8 mouse cellular contexts compared by ENCODE assay signal in the genomic region with DNA sequence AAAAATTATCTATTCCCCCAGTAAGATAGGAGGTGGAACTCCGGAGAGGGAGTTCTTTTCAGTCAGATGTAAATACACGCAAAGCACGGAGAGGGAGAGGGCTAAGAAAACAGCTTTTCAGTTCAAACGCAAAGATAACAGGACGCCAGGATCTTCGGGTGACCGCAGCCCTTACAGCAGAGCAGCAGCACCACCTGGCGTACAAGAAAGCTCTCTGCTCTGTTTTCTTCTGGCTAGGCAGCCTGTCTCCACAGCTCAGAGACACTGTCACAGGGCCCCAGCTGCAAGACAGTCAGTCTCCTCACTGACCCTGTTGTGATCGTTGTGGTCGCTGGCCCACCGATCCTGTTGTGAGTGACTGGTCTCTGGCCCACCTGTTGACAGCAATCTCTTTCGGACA. TPM values are rescaled to one million over a fixed set of nuclear protein-coding genes. Genes with fewer than 3 reads are reported as not detected.
DNase-seq lines count a peak whose midpoint lies in the region; ATAC-seq and TF ChIP-seq lines count a peak whose summit lies in the region.

No protein-coding gene starts in this region.

- H3K27me3 ChIP-seq in E14TG2a.4 (ENCODE audit: insufficient read depth, low read length) = no peaks in the 10 kb centered on the region
- peaks cover 16% of the 10 kb centered on the region for H3K27me3 ChIP-seq in forebrain, embryonic 16.5 days (replicated peaks; ENCODE audit: control insufficient read depth, insufficient read depth, low read length)

- DNase-seq in heart, postnatal 36 days = peak; percentile 70 to 71
- DNase-seq in layer of hippocampus, adult 18-20 months (ENCODE audit: low spot score in 2 of 2) = peak; percentile 30 to 67
- DNase-seq in lung, adult 2 months = peak; percentile 53
- DNase-seq in thymus, adult 18-20 months = peak; percentile 40 to 41

- TF ChIP-seq POLR2A in lung, adult 2 months (IDR thresholded peaks at IDR 0.05; ENCODE audit: borderline replicate concordance, extremely low read depth, low read depth, low read length) = no peak
- no peak for TF ChIP-seq POLR2A in olfactory bulb, adult 2 months (IDR thresholded peaks at IDR 0.05; ENCODE audit: insufficient read depth, low read depth, low read length)

- WGBS in forebrain, embryonic 16.5 days = 3% methylated on average over 12 of the region's 12 CpGs
- WGBS in lung, adult 2 months = 2% methylated on average over 12 of the region's 12 CpGs
- WGBS in olfactory bulb, adult 2 months = 3% methylated on average over 12 of the region's 12 CpGs

- no peaks in the 10 kb centered on the region for H3K36me3 ChIP-seq in E14TG2a.4 (ENCODE audit: insufficient read depth, low read length)
- no peaks in the 10 kb centered on the region for H3K36me3 ChIP-seq in forebrain, embryonic 16.5 days (ENCODE audit: control insufficient read depth, insufficient read depth)

- no peaks in the 10 kb centered on the region for H3K9me3 ChIP-seq in E14TG2a.4 (ENCODE audit: low read length)
- no peaks in the 10 kb centered on the region for H3K9me3 ChIP-seq in forebrain, embryonic 16.5 days (ENCODE audit: control insufficient read depth, low read length)

- intact Hi-C loops in heart, postnatal 36 days (cut with DNase I) = loop anchor here (1.0 to 10.0 kb wide), 3 partner anchors 128 to 872 kb away; no protein-coding TSS in a partner anchor

- TF ChIP-seq CTCF in E14TG2a.4 (conservative IDR thresholded peaks at IDR 0.05; ENCODE audit: low read length) = peak; percentile 50
- peak; percentile 85 for TF ChIP-seq CTCF in lung, adult 2 months (IDR thresholded peaks at IDR 0.05; ENCODE audit: insufficient read depth, low read length)
- peak; percentile 82 for TF ChIP-seq CTCF in olfactory bulb, adult 2 months (IDR thresholded peaks at IDR 0.05; ENCODE audit: insufficient read depth, low read depth, low read length)

- peak overlapping the region; percentile 25 for H3K4me2 ChIP-seq in forebrain, embryonic 16.5 days (ENCODE audit: low read length)

- peaks cover 18% of the 10 kb centered on the region for H3K4me1 ChIP-seq in E14TG2a.4 (replicated peaks; ENCODE audit: low read depth, low read length)
- peaks cover 4% of the 10 kb centered on the region for H3K4me1 ChIP-seq in forebrain, embryonic 16.5 days (replicated peaks; ENCODE audit: control insufficient read depth, insufficient read depth, low read length)
- H3K4me1 ChIP-seq in lung, adult 2 months (ENCODE audit: control insufficient read depth, insufficient read depth, low read length) = no peaks in the 10 kb centered on the region
- H3K4me1 ChIP-seq in olfactory bulb, adult 2 months (ENCODE audit: control insufficient read depth, insufficient read depth, low read length) = no peaks in the 10 kb centered on the region

- no peak overlapping the region for H3K27ac ChIP-seq in forebrain, embryonic 16.5 days (ENCODE audit: low read length)
- H3K27ac ChIP-seq in olfactory bulb, adult 2 months (ENCODE audit: insufficient read depth, low read depth, low read length) = no peak overlapping the region

- H3K4me3 ChIP-seq in E14TG2a.4 (replicated peaks; ENCODE audit: low read length) = no peak overlapping the region
- 0 out of 2 replicates have a peak overlapping the region, but pooled peaks have one; percentile 3 for H3K4me3 ChIP-seq in forebrain, embryonic 16.5 days (replicated peaks; ENCODE audit: low read length)
- no peak overlapping the region for H3K4me3 ChIP-seq in lung, adult 2 months (replicated peaks; ENCODE audit: extremely low read depth, low read depth, low read length)
- H3K4me3 ChIP-seq in olfactory bulb, adult 2 months (ENCODE audit: insufficient read depth, low read depth, low read length) = no peak overlapping the region

- H3K9ac ChIP-seq in forebrain, embryonic 16.5 days (replicated peaks; ENCODE audit: low read depth, low read length) = no peak overlapping the region

- ATAC-seq in cerebellum, adult (ENCODE audit: insufficient number of reproducible peaks, low FRiP score, low TSS enrichment) = peak; percentile 79
- peak; percentile 90 for ATAC-seq in forebrain, embryonic 16.5 days

RNA-seq across cellular contexts. Expression of gene 4930447C04Rik, which starts 36.1 kb away (rescaled TPM):
- polyA plus RNA-seq in forebrain, embryonic 16.5 days (2015; fragmentation: Nextera tagmentation; extraction: Ambion mirVana) = 2.1 and 3.4 TPM in 2 replicates
- total RNA-seq in heart, postnatal 36 days (2021) = under 1 TPM; 0.14 to 0.57 TPM
- 1 to 10 TPM; 4.0 to 5.9 TPM for total RNA-seq in layer of hippocampus, adult 18-20 months (2021)
- polyA plus RNA-seq in lung, adult 2 months (2012; rRNA removed) = not detected in 2 replicates
- not detected in 2 replicates for polyA plus RNA-seq in olfactory bulb, adult 2 months (2012; ENCODE audit: insufficient read depth, insufficient read length, low replicate concordance, missing spikeins)

RNA-seq across cellular contexts. Expression of gene Six6, which starts 37.0 kb away (rescaled TPM):
- polyA plus RNA-seq in forebrain, embryonic 16.5 days (2015; fragmentation: Nextera tagmentation; extraction: Ambion mirVana) = 0.10 and 0.63 TPM in 2 replicates
- total RNA-seq in heart, postnatal 36 days (2021) = not detected
- total RNA-seq in layer of hippocampus, adult 18-20 months (2021) = not detected
- polyA plus RNA-seq in lung, adult 2 months (2012; rRNA removed) = not detected in 2 replicates
- polyA plus RNA-seq in olfactory bulb, adult 2 months (2012; ENCODE audit: insufficient read depth, insufficient read length, low replicate concordance, missing spikeins) = not detected in 2 replicates
